Mouse (Mus musculus) cerebellum, adult 2 months (tissue): ENCODE measurements around the gene Cnksr1.

Experiments used
- CTCF ChIP-seq: fragments of 200-500 bp; IDR thresholded peaks from 2 replicates; pipeline ENCODE4 v1.5.1; 2011; ENCODE audit warnings: low read depth, mild to moderate bottlenecking, control low read depth, low read length, moderate library complexity, borderline replicate concordance; ENCODE audit not compliant: insufficient read depth
- POLR2A ChIP-seq: fragments of 200-500 bp; IDR thresholded peaks from 2 replicates; pipeline ENCODE4 v1.6.1; 2011; ENCODE audit warnings: low read length, control low read depth, borderline replicate concordance; ENCODE audit not compliant: insufficient read depth

DNA sequence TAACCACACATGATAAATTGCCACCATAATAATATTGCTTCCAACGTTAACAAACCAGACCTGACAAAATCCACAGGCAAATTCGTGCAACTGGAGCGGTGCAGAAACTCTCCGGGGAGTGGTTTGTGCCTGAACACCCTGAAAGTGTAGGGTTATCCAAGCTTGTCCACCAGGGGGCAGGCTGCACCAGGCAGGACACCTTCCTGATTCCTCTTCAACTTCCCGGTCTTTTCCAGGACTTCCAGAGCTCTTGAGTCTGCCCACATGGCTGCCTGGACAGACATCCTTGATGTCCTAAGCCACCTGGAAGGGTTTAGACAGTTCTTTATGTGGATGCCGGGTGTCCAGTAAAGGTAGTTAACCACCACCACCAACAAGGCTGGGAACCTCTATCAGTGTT, 25.0 kb upstream of the Cnksr1 start:
- TF ChIP-seq POLR2A: no peak
- peak; percentile 63; the same call in 1 of the 2 replicates for TF ChIP-seq CTCF
